8 mouse cellular contexts compared by ENCODE assay signal in genomic region chr8:94992996-94993724, GRCm38 (mm10). TPM values are rescaled to one million over a fixed set of nuclear protein-coding genes. Genes with fewer than 3 reads are reported as not detected.
DNase-seq lines count a peak whose midpoint lies in the region; ATAC-seq lines count a peak whose summit lies in the region.
"Had no signal": no experiment of that assay in that cellular context is flagged by ENCODE, and none has a peak within 500 bp of the region (broad histone marks: within the 10 kb centered on the region; RNA-seq: fewer than 3 reads in every experiment).

No protein-coding gene starts in this region.

- H3K9ac ChIP-seq in liver, embryonic 11.5 days (ENCODE audit: low read depth, low read length), result no peak overlapping the region
- peak overlapping the region; percentile 91 for H3K9ac ChIP-seq in hindbrain, embryonic 13.5 days
- peak overlapping the region; percentile 97 for H3K9ac ChIP-seq in neural tube, embryonic 13.5 days
- H3K9ac ChIP-seq: liver, embryonic 14.5 days had no signal

- no peak overlapping the region for H3K4me3 ChIP-seq in liver, embryonic 11.5 days (ENCODE audit: low read depth, low read length)
- H3K4me3 ChIP-seq in forebrain, embryonic 10.5 days, result peak overlapping the region; percentile 62; the same call in 1 of the 2 replicates
- H3K4me3 ChIP-seq in hindbrain, embryonic 13.5 days, result no peak overlapping the region
- H3K4me3 ChIP-seq in neural tube, embryonic 13.5 days, result no peak overlapping the region; the same call in 1 of the 2 replicates

- no peak for ATAC-seq in liver, embryonic 11.5 days (replicated peaks; ENCODE audit: low FRiP score)
- no peak for ATAC-seq in hindbrain, embryonic 13.5 days (ENCODE audit: low FRiP score)
- no peak for ATAC-seq in neural tube, embryonic 13.5 days (ENCODE audit: low read depth)
- no peak for ATAC-seq in megakaryocyte-erythroid progenitor cell, adult 5-6 weeks (replicated peaks; ENCODE audit: low FRiP score, low TSS enrichment, poor library complexity, severe bottlenecking)

- WGBS in liver, embryonic 11.5 days, result 74% methylated on average over 9 of the region's 9 CpGs
- 67% methylated on average over 9 of the region's 9 CpGs for WGBS in forebrain, embryonic 10.5 days
- WGBS in hindbrain, embryonic 13.5 days, result 60% methylated on average over 9 of the region's 9 CpGs
- WGBS in neural tube, embryonic 13.5 days, result 60% methylated on average over 9 of the region's 9 CpGs

- no peak for DNase-seq in liver, embryonic 11.5 days (ENCODE audit: low spot score)
- DNase-seq in liver, result no peak
- DNase-seq in forebrain, embryonic 10.5 days (ENCODE audit: extremely low spot score, low spot score), result no peak
- no peak for DNase-seq in frontal cortex, adult 2 months (ENCODE audit: extremely low spot score in 1 of 2, low spot score in 1 of 2)

- no peaks in the 10 kb centered on the region for H3K9me3 ChIP-seq in liver, embryonic 11.5 days (ENCODE audit: control insufficient read depth, low read length)
- H3K9me3 ChIP-seq in forebrain, embryonic 10.5 days, result no peaks in the 10 kb centered on the region
- H3K9me3 ChIP-seq in hindbrain, embryonic 13.5 days, result no peaks in the 10 kb centered on the region
- no peaks in the 10 kb centered on the region for H3K9me3 ChIP-seq in neural tube, embryonic 13.5 days

- H3K4me2 ChIP-seq in liver, embryonic 11.5 days, result no peak overlapping the region
- peak overlapping the region; percentile 71 for H3K4me2 ChIP-seq in hindbrain, embryonic 13.5 days
- peak overlapping the region; percentile 79 for H3K4me2 ChIP-seq in neural tube, embryonic 13.5 days

- no peaks in the 10 kb centered on the region for H3K27me3 ChIP-seq in liver, embryonic 11.5 days (replicated peaks; ENCODE audit: control insufficient read depth, insufficient read depth, low read length)
- H3K27me3 ChIP-seq in forebrain, embryonic 10.5 days (ENCODE audit: poor library complexity, severe bottlenecking), result no peaks in the 10 kb centered on the region
- no peaks in the 10 kb centered on the region for H3K27me3 ChIP-seq in hindbrain, embryonic 13.5 days
- no peaks in the 10 kb centered on the region for H3K27me3 ChIP-seq in neural tube, embryonic 13.5 days

- peaks cover 4% of the 10 kb centered on the region; the same call in 1 of the 2 replicates for H3K36me3 ChIP-seq in liver, embryonic 11.5 days (ENCODE audit: control insufficient read depth, insufficient read depth, low read length)
- H3K36me3 ChIP-seq in forebrain, embryonic 10.5 days (replicated peaks), result peaks cover 11% of the 10 kb centered on the region
- H3K36me3 ChIP-seq in hindbrain, embryonic 13.5 days, result no peaks in the 10 kb centered on the region
- no peaks in the 10 kb centered on the region for H3K36me3 ChIP-seq in neural tube, embryonic 13.5 days

- H3K4me1 ChIP-seq in liver, embryonic 11.5 days (replicated peaks; ENCODE audit: control insufficient read depth, insufficient read depth, low read length), result peaks cover 88% of the 10 kb centered on the region
- H3K4me1 ChIP-seq in forebrain, embryonic 10.5 days, result peaks cover 79% of the 10 kb centered on the region
- peaks cover 75% of the 10 kb centered on the region for H3K4me1 ChIP-seq in hindbrain, embryonic 13.5 days (replicated peaks)
- H3K4me1 ChIP-seq in neural tube, embryonic 13.5 days (replicated peaks), result peaks cover 81% of the 10 kb centered on the region

- H3K27ac ChIP-seq in liver, embryonic 11.5 days (ENCODE audit: low read depth, low read length), result 0 out of 2 replicates have a peak overlapping the region, but pooled peaks have one; percentile 3
- peak overlapping the region; percentile 96 for H3K27ac ChIP-seq in forebrain, embryonic 10.5 days
- peak overlapping the region; percentile 99 for H3K27ac ChIP-seq in hindbrain, embryonic 13.5 days
- peak overlapping the region; percentile 98 for H3K27ac ChIP-seq in neural tube, embryonic 13.5 days (replicated peaks)
- H3K27ac ChIP-seq: liver, embryonic 14.5 days had no signal

RNA-seq across cellular contexts. Expression of gene Adgrg1, which starts 18.6 kb away (rescaled TPM):
- 125 and 137 TPM in 2 replicates for polyA plus RNA-seq in liver, embryonic 11.5 days (2014; fragmentation: Nextera tagmentation; extraction: Ambion mirVana)
- 94.8 and 107 TPM in 2 replicates for polyA plus RNA-seq in forebrain, embryonic 10.5 days (2016; fragmentation: Nextera tagmentation; extraction: Ambion mirVana)
- polyA plus RNA-seq in hindbrain, embryonic 13.5 days (2015; fragmentation: Nextera tagmentation; extraction: Ambion mirVana), result 158 and 162 TPM in 2 replicates
- 160 and 168 TPM in 2 replicates for polyA plus RNA-seq in neural tube, embryonic 13.5 days (2015; fragmentation: Nextera tagmentation; extraction: Ambion mirVana)
- total RNA-seq in megakaryocyte-erythroid progenitor cell, adult 5-6 weeks (2014; fragmentation: Nextera tagmentation), result 150 and 156 TPM in 2 replicates
- 85.4 and 123 TPM in 2 replicates for total RNA-seq in megakaryocyte-erythroid progenitor cell, adult 5-6 weeks (2017)
- 127 and 147 TPM in 2 replicates for polyA plus RNA-seq in frontal cortex, adult 2 months (2012; rRNA removed)

RNA-seq across cellular contexts. Expression of gene Adgrg3, which starts 24.3 kb away (rescaled TPM):
- 11.8 and 11.9 TPM in 2 replicates for polyA plus RNA-seq in liver, embryonic 11.5 days (2014; fragmentation: Nextera tagmentation; extraction: Ambion mirVana)
- polyA plus RNA-seq in forebrain, embryonic 10.5 days (2016; fragmentation: Nextera tagmentation; extraction: Ambion mirVana), result 4.9 and 5.2 TPM in 2 replicates
- polyA plus RNA-seq in hindbrain, embryonic 13.5 days (2015; fragmentation: Nextera tagmentation; extraction: Ambion mirVana), result 1.3 and 1.6 TPM in 2 replicates
- polyA plus RNA-seq in neural tube, embryonic 13.5 days (2015; fragmentation: Nextera tagmentation; extraction: Ambion mirVana), result 1.4 and 1.5 TPM in 2 replicates
- total RNA-seq in megakaryocyte-erythroid progenitor cell, adult 5-6 weeks (2014; fragmentation: Nextera tagmentation), result 30.9 and 44.1 TPM in 2 replicates
- 20.4 and 46.4 TPM in 2 replicates for total RNA-seq in megakaryocyte-erythroid progenitor cell, adult 5-6 weeks (2017)
- 0.54 and 0.59 TPM in 2 replicates for polyA plus RNA-seq in frontal cortex, adult 2 months (2012; rRNA removed)

Comparison
In these comparisons a context has a peak if more than half of its experiments do, and no peak if none do; other contexts are left out.
1. H3K27ac ChIP-seq: peak in every context shown above with its lines; median percentile 99 in hindbrain, embryonic 13.5 days; 98 in neural tube, embryonic 13.5 days; 96 in forebrain, embryonic 10.5 days; 3 in liver, embryonic 11.5 days.